Mouse (Mus musculus): ENCODE measurements around the gene Rln1. TPM values are rescaled to one million over a fixed set of nuclear protein-coding genes. Genes with fewer than 3 reads are reported as not detected.

Rln1 gene
- total and polyA plus RNA-seq, 2 experiments from 2014 or later, result 7.1 to 7.2 TPM

DNA sequence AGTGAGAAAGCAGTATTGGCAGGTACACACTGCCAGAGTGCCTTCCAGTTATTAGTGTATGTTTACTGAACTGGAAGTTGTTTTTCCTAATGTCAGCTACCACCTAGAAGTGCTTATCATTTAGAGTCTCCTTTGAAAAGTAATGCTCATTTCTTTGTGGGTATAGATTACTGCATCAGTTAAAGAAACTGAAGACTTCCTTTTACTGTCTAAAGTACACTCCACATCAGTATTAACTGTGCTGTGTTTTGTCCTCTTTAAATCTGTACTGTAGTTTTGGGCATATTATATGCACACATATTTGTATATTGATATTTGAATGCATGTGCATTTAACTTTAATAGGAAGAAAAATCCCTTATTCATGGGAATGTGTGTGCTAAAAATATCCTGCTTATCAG lies 38.3 kb downstream of the Rln1 start:
- ATAC-seq (no peak), DNase-seq (no peak)
- Histone ChIP-seq H3K27me3 (ENCODE audit: insufficient read depth, low read length) (no peaks in the 10 kb centered on the region), H3K36me3 (ENCODE audit: insufficient read depth) (peaks cover 58% of the 10 kb centered on the region), H3K4me3 (ENCODE audit: low read depth, low read length) (no peak overlapping the region), H3K4me2 (ENCODE audit: low read depth) (no peak overlapping the region), H3K9me3 (ENCODE audit: low read length) (no peaks in the 10 kb centered on the region), H3K27ac (ENCODE audit: low read depth, low read length) (no peak overlapping the region), H3K4me1 (ENCODE audit: insufficient read depth) (no peaks in the 10 kb centered on the region), H3K9ac (no peak overlapping the region)
- no peak for TF ChIP-seq CTCF (IDR thresholded peaks at IDR 0.05; ENCODE audit: low read depth)

DNA sequence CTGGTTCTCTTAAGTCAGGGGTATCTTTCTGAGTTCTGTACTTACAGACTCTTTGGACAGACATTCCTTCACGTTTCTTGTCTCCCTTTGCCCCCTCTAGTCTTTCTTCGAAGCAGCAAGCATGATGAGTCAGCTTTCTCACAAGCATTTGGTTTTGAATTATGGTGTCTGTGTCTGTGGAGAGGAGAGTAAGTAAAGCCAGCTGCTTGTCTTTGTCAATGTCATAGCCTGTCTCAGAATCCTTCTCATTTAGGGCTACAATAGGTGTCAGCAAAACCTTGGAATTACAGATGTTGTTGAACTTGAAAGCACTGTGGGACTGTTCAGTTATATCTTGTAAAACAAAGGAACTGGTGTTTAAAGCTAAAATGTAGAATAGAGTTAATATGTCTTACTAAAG lies 39.7 kb downstream of the Rln1 start:
- H3K27me3 ChIP-seq (ENCODE audit: insufficient read depth, low read length), result no peaks in the 10 kb centered on the region
- ATAC-seq, result no peak
- H3K4me3 ChIP-seq (ENCODE audit: low read depth, low read length), result no peak overlapping the region
- no peak for DNase-seq
- H3K9ac ChIP-seq, result no peak overlapping the region
- H3K27ac ChIP-seq (ENCODE audit: low read depth, low read length), result no peak overlapping the region
- H3K4me2 ChIP-seq (ENCODE audit: low read depth), result no peak overlapping the region
- no peaks in the 10 kb centered on the region for H3K4me1 ChIP-seq (ENCODE audit: insufficient read depth)
- TF ChIP-seq CTCF (IDR thresholded peaks at IDR 0.05; ENCODE audit: low read depth), result no peak
- peaks cover 56% of the 10 kb centered on the region for H3K36me3 ChIP-seq (ENCODE audit: insufficient read depth)
- no peaks in the 10 kb centered on the region for H3K9me3 ChIP-seq (ENCODE audit: low read length)
- 71% methylated on average over 2 of the region's 2 CpGs for WGBS

- no peak overlapping the region for H3K9ac ChIP-seq
- no peaks in the 10 kb centered on the region for H3K27me3 ChIP-seq (ENCODE audit: insufficient read depth, low read length)
- ATAC-seq, result no peak
- no peaks in the 10 kb centered on the region for H3K4me1 ChIP-seq (ENCODE audit: insufficient read depth)
- H3K4me3 ChIP-seq (ENCODE audit: low read depth, low read length), result no peak overlapping the region
- 87% methylated on average over 4 of the region's 4 CpGs for WGBS
- H3K4me2 ChIP-seq (ENCODE audit: low read depth), result no peak overlapping the region
- H3K36me3 ChIP-seq (ENCODE audit: insufficient read depth), result peaks cover 46% of the 10 kb centered on the region
- no peak overlapping the region for H3K27ac ChIP-seq (ENCODE audit: low read depth, low read length)
- DNase-seq, result no peak
- no peak for TF ChIP-seq CTCF (IDR thresholded peaks at IDR 0.05; ENCODE audit: low read depth)
- no peaks in the 10 kb centered on the region for H3K9me3 ChIP-seq (ENCODE audit: low read length)
Measured at GRCm38 (mm10) chr19:29292546-29292945, 41.9 kb downstream of the Rln1 start.

DNA sequence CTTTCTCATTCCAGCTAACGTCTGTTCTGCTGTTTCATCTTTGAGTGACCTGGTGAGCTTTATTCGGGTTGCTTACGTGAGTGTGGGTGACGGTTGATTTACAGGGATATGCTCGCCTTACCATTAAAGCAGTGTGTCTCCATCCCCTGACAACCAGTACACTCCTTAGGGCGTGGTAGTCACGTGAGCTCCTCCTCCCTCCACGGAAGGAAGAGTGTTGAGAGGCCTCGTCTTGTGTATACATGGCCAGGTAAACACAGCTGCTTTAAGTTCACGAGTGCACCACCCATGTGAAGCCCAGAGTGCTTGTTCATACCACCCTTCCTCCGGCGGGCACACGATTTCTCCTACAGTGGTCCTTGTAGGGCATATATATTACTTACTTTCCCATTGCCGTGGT lies 42.9 kb downstream of the Rln1 start:
- Histone ChIP-seq H3K4me1 (ENCODE audit: insufficient read depth) (no peaks in the 10 kb centered on the region), H3K9me3 (ENCODE audit: low read length) (no peaks in the 10 kb centered on the region), H3K27me3 (ENCODE audit: insufficient read depth, low read length) (no peaks in the 10 kb centered on the region), H3K9ac (no peak overlapping the region), H3K4me3 (ENCODE audit: low read depth, low read length) (no peak overlapping the region), H3K27ac (ENCODE audit: low read depth, low read length) (no peak overlapping the region), H3K4me2 (ENCODE audit: low read depth) (no peak overlapping the region), H3K36me3 (ENCODE audit: insufficient read depth) (peaks cover 46% of the 10 kb centered on the region)
- no peak for TF ChIP-seq CTCF (IDR thresholded peaks at IDR 0.05; ENCODE audit: low read depth)
- WGBS, result 90% methylated on average over 14 of the region's 14 CpGs
- no peak for ATAC-seq
- no peak for DNase-seq

GRCm38 (mm10) chr19:29287863-29288262 lies 46.6 kb downstream of the Rln1 start:
- H3K27me3 ChIP-seq (ENCODE audit: insufficient read depth, low read length), result no peaks in the 10 kb centered on the region
- DNase-seq (no peak), ATAC-seq (no peak)
- no peaks in the 10 kb centered on the region for H3K9me3 ChIP-seq (ENCODE audit: low read length)
- no peak overlapping the region for H3K9ac ChIP-seq
- TF ChIP-seq CTCF (IDR thresholded peaks at IDR 0.05; ENCODE audit: low read depth), result peak; percentile 31; the same call in 1 of the 2 replicates
- H3K27ac ChIP-seq (ENCODE audit: low read depth, low read length), result no peak overlapping the region
- H3K4me2 ChIP-seq (ENCODE audit: low read depth), result no peak overlapping the region
- H3K4me1 ChIP-seq (ENCODE audit: insufficient read depth), result no peaks in the 10 kb centered on the region
- peaks cover 39% of the 10 kb centered on the region for H3K36me3 ChIP-seq (ENCODE audit: insufficient read depth)
- no peak overlapping the region for H3K4me3 ChIP-seq (ENCODE audit: low read depth, low read length)
- 74% methylated on average over 8 of the region's 8 CpGs for WGBS

DNA sequence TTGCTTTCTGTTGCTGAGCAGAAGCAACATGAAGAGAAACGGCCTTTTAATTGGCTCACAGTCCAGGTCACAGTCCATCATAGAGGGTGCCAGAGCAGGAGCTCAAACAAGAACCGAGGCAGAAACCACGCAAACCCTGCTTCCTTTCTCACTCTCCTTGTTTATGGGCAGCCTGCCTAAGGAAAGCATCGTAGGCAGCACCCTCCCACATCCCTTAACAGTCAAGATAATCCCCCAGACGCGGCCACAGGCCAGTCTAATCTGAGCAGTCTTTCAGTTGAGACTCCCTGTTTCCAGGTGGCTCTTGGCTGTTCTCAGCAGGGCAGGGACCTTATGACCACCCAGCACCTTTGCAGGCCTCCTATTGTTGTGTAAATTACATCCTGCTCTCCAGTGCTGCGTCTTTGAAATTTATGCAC lies 49.0 kb downstream of the Rln1 start:
- Histone ChIP-seq H3K9ac (no peak overlapping the region), H3K27me3 (ENCODE audit: insufficient read depth, low read length) (no peaks in the 10 kb centered on the region), H3K9me3 (ENCODE audit: low read length) (no peaks in the 10 kb centered on the region), H3K4me1 (ENCODE audit: insufficient read depth) (no peaks in the 10 kb centered on the region), H3K36me3 (ENCODE audit: insufficient read depth) (peaks cover 18% of the 10 kb centered on the region), H3K27ac (ENCODE audit: low read depth, low read length) (0 out of 2 replicates have a peak overlapping the region, but pooled peaks have one; percentile 45), H3K4me2 (ENCODE audit: low read depth) (no peak overlapping the region), H3K4me3 (ENCODE audit: low read depth, low read length) (no peak overlapping the region)
- ATAC-seq, result peak; percentile 29
- 10% methylated on average over 7 of the region's 7 CpGs for WGBS
- TF ChIP-seq CTCF (IDR thresholded peaks at IDR 0.05; ENCODE audit: low read depth), result no peak
- peak; percentile 26 for DNase-seq

Other genes with a start within 250 kb of the Rln1 start
- gene Rcl1, start 233.3 kb downstream of the Rln1 start, total RNA-seq (2014; rRNA removed), result 22.3 and 24.0 TPM in 2 replicates
- gene Rcl1, start 233.3 kb downstream of the Rln1 start, polyA plus RNA-seq (2015; fragmentation: Nextera tagmentation; extraction: Ambion mirVana), result 29.6 and 31.8 TPM in 2 replicates
- gene Jak2, start 82.8 kb downstream of the Rln1 start, total RNA-seq (2014; rRNA removed), result 52.5 and 54.2 TPM in 2 replicates
- gene Jak2, start 82.8 kb downstream of the Rln1 start, polyA plus RNA-seq (2015; fragmentation: Nextera tagmentation; extraction: Ambion mirVana), result 12.4 and 13.2 TPM in 2 replicates
- 0.48 and 0.54 TPM in 2 replicates for gene Insl6, start 9.3 kb downstream of the Rln1 start, total RNA-seq (2014; rRNA removed)
- gene Insl6, start 9.3 kb downstream of the Rln1 start, polyA plus RNA-seq (2015; fragmentation: Nextera tagmentation; extraction: Ambion mirVana), result 2.0 and 2.2 TPM in 2 replicates
- 45.5 and 57.6 TPM in 2 replicates for gene Plgrkt, start 32.7 kb upstream of the Rln1 start, total RNA-seq (2014; rRNA removed)
- gene Plgrkt, start 32.7 kb upstream of the Rln1 start, polyA plus RNA-seq (2015; fragmentation: Nextera tagmentation; extraction: Ambion mirVana), result 85.6 and 105 TPM in 2 replicates
- 1.2 and 2.0 TPM in 2 replicates for gene Cd274, start 32.8 kb upstream of the Rln1 start, total RNA-seq (2014; rRNA removed)
- 0.42 and 0.79 TPM in 2 replicates for gene Cd274, start 32.8 kb upstream of the Rln1 start, polyA plus RNA-seq (2015; fragmentation: Nextera tagmentation; extraction: Ambion mirVana)
- 0.15 and 0.19 TPM in 2 replicates for gene Pdcd1lg2, start 76.2 kb upstream of the Rln1 start, total RNA-seq (2014; rRNA removed)
- gene Pdcd1lg2, start 76.2 kb upstream of the Rln1 start, polyA plus RNA-seq (2015; fragmentation: Nextera tagmentation; extraction: Ambion mirVana), result not detected in 2 replicates
- gene Ric1, start 187.6 kb upstream of the Rln1 start, total RNA-seq (2014; rRNA removed), result 35.0 and 38.0 TPM in 2 replicates
- gene Ric1, start 187.6 kb upstream of the Rln1 start, polyA plus RNA-seq (2015; fragmentation: Nextera tagmentation; extraction: Ambion mirVana), result 7.9 and 10.4 TPM in 2 replicates

Measured in forebrain, postnatal 0 days (tissue).